ENCODE assay signal across 8 mouse cellular contexts in genomic region chr9:76323756-76324155, GRCm38 (mm10). TPM values are rescaled to one million over a fixed set of nuclear protein-coding genes. Genes with fewer than 3 reads are reported as not detected.
DNase-seq lines count a peak whose midpoint lies in the region; ATAC-seq lines count a peak whose summit lies in the region.

TSS of gene Hcrtr2 (minus strand) at chr9:76323856.

- H3K4me2 ChIP-seq in liver, embryonic 11.5 days, result peak within 1 kb of the TSS; percentile 59
- peak within 1 kb of the TSS; percentile 85 for H3K4me2 ChIP-seq in forebrain, embryonic 13.5 days
- H3K4me2 ChIP-seq in limb, embryonic 12.5 days, result peak within 1 kb of the TSS; percentile 85
- H3K4me2 ChIP-seq in neural tube, embryonic 15.5 days, result peak within 1 kb of the TSS; percentile 86

- peaks cover 14% of the 10 kb centered on the region for H3K27me3 ChIP-seq in liver, embryonic 11.5 days (replicated peaks; ENCODE audit: control insufficient read depth, insufficient read depth, low read length)
- H3K27me3 ChIP-seq in forebrain, embryonic 13.5 days, result peaks cover 15% of the 10 kb centered on the region
- peaks cover 42% of the 10 kb centered on the region for H3K27me3 ChIP-seq in limb, embryonic 12.5 days
- H3K27me3 ChIP-seq in neural tube, embryonic 15.5 days (replicated peaks), result peaks cover 4% of the 10 kb centered on the region; the same call in 1 of the 2 replicates

- no peak for ATAC-seq in liver, embryonic 11.5 days (replicated peaks; ENCODE audit: low FRiP score)
- ATAC-seq in forebrain, embryonic 13.5 days, result peak; percentile 26; the same call in 1 of the 2 replicates
- ATAC-seq in limb, embryonic 12.5 days (ENCODE audit: insufficient number of reproducible peaks, insufficient read depth, low FRiP score, low TSS enrichment, low read depth), result no peak
- ATAC-seq in neural tube, embryonic 15.5 days (ENCODE audit: low FRiP score), result no peak
- no peak for ATAC-seq in erythroblast, adult 5-6 weeks (replicated peaks; ENCODE audit: low FRiP score, poor library complexity, severe bottlenecking)

- no peak within 1 kb of the TSS for H3K9ac ChIP-seq in liver, embryonic 11.5 days (ENCODE audit: low read depth, low read length)
- H3K9ac ChIP-seq in forebrain, embryonic 13.5 days, result peak within 1 kb of the TSS; percentile 55
- peak within 1 kb of the TSS; percentile 55 for H3K9ac ChIP-seq in limb, embryonic 12.5 days (replicated peaks)
- peak within 1 kb of the TSS; percentile 57 for H3K9ac ChIP-seq in neural tube, embryonic 15.5 days (replicated peaks)

- no peaks in the 10 kb centered on the region for H3K36me3 ChIP-seq in liver, embryonic 11.5 days (ENCODE audit: control insufficient read depth, insufficient read depth, low read length)
- no peaks in the 10 kb centered on the region for H3K36me3 ChIP-seq in forebrain, embryonic 13.5 days (ENCODE audit: poor library complexity, severe bottlenecking)
- H3K36me3 ChIP-seq in limb, embryonic 12.5 days, result no peaks in the 10 kb centered on the region
- H3K36me3 ChIP-seq in neural tube, embryonic 15.5 days, result no peaks in the 10 kb centered on the region

- intact Hi-C loops in gastrocnemius, postnatal 36 days (cut with DNase I), result no loop called here

- no peak within 1 kb of the TSS for H3K27ac ChIP-seq in liver, embryonic 11.5 days (ENCODE audit: low read depth, low read length)
- no peak within 1 kb of the TSS for H3K27ac ChIP-seq in forebrain, embryonic 13.5 days
- H3K27ac ChIP-seq in limb, embryonic 12.5 days, result no peak within 1 kb of the TSS
- H3K27ac ChIP-seq in neural tube, embryonic 15.5 days (replicated peaks), result peak within 1 kb of the TSS; percentile 70

- no peaks in the 10 kb centered on the region for H3K9me3 ChIP-seq in liver, embryonic 11.5 days (ENCODE audit: control insufficient read depth, low read length)
- H3K9me3 ChIP-seq in forebrain, embryonic 13.5 days (replicated peaks), result no peaks in the 10 kb centered on the region
- no peaks in the 10 kb centered on the region for H3K9me3 ChIP-seq in limb, embryonic 12.5 days
- no peaks in the 10 kb centered on the region for H3K9me3 ChIP-seq in neural tube, embryonic 15.5 days (replicated peaks)

- peak within 1 kb of the TSS; percentile 13 for H3K4me3 ChIP-seq in liver, embryonic 11.5 days (ENCODE audit: low read depth, low read length)
- H3K4me3 ChIP-seq in forebrain, embryonic 13.5 days, result peak within 1 kb of the TSS; percentile 51
- peak within 1 kb of the TSS; percentile 45 for H3K4me3 ChIP-seq in limb, embryonic 12.5 days (replicated peaks)
- peak within 1 kb of the TSS; percentile 53 for H3K4me3 ChIP-seq in neural tube, embryonic 15.5 days (replicated peaks)

- WGBS in liver, embryonic 11.5 days, result 75% methylated on average over 6 of the region's 6 CpGs
- 78% methylated on average over 6 of the region's 6 CpGs for WGBS in forebrain, embryonic 13.5 days
- 76% methylated on average over 6 of the region's 6 CpGs for WGBS in limb, embryonic 12.5 days
- 73% methylated on average over 6 of the region's 6 CpGs for WGBS in neural tube, embryonic 15.5 days

- no peaks in the 10 kb centered on the region for H3K4me1 ChIP-seq in liver, embryonic 11.5 days (replicated peaks; ENCODE audit: control insufficient read depth, insufficient read depth, low read length)
- peaks cover 10% of the 10 kb centered on the region for H3K4me1 ChIP-seq in forebrain, embryonic 13.5 days
- H3K4me1 ChIP-seq in limb, embryonic 12.5 days (replicated peaks), result peaks cover 5% of the 10 kb centered on the region; the same call in 1 of the 2 replicates
- H3K4me1 ChIP-seq in neural tube, embryonic 15.5 days, result peaks cover 16% of the 10 kb centered on the region; the same call in 1 of the 2 replicates

- DNase-seq in liver, embryonic 11.5 days (ENCODE audit: low spot score), result no peak
- no peak for DNase-seq in liver
- DNase-seq in gastrocnemius, postnatal 36 days, result no peak
- no peak for DNase-seq in left cerebral cortex, adult 18-20 months (ENCODE audit: low spot score in 2 of 2)

RNA-seq across cellular contexts. Expression of gene Hcrtr2, which starts in this region (rescaled TPM):
- 0.09 TPM in 1 of 2 replicates, not detected in the other for polyA plus RNA-seq in liver, embryonic 11.5 days (2014; fragmentation: Nextera tagmentation; extraction: Ambion mirVana)
- 1.2 and 2.1 TPM in 2 replicates for polyA plus RNA-seq in forebrain, embryonic 13.5 days (2015; fragmentation: Nextera tagmentation; extraction: Ambion mirVana)
- 0.49 and 0.66 TPM in 2 replicates for polyA plus RNA-seq in limb, embryonic 12.5 days (2016; fragmentation: Nextera tagmentation; extraction: Ambion mirVana)
- 9.1 and 10.2 TPM in 2 replicates for polyA plus RNA-seq in neural tube, embryonic 15.5 days (2015; fragmentation: Nextera tagmentation; extraction: Ambion mirVana)
- not detected in 2 replicates for total RNA-seq in erythroblast, adult 5-6 weeks (2015; ENCODE audit: low replicate concordance)
- not detected in 2 replicates for total RNA-seq in erythroblast, adult 5-6 weeks (2017; ENCODE audit: low replicate concordance)
- total RNA-seq in gastrocnemius, postnatal 36 days (2021), result not detected
- 1 to 10 TPM; 2.0 to 2.6 TPM for total RNA-seq in left cerebral cortex, adult 18-20 months (2021)
